Mouse (Mus musculus) T-helper 2 cell (primary cell): Measurements from ENCODE around the gene Padi6.

Source experiments
- in situ Hi-C: fragments of 300-600 bp; cut with MboI, MseI; formaldehyde crosslinking; loops from one replicate; pipeline ENCODE4 v1.15.1; 2025; ENCODE audit warnings: high pct_unique_total_duplicates

The Padi6 gene

DNA sequence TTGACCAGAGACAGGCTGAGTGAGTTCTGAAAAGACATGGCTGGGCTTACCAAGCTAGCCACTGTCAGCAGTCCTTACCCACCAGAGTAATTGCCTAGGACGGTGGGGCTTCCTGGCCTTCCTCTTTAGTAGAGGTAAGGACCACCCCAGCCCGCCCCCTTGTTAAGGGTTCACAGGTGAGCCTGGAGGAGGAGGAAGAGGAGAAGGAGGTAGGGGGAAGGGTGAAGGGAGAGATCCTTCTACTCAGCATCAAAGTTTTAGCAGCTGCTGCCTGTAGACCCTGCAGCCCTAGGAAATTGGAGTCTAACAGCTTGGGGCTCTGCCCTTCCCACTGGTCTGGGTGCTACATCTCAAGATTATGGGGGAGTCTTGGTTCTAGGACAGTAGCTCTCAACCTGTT, at the start of gene Padi6:
Gene Padi6, minus strand, starts transcription at position 101 of the 400 bp plus-strand sequence.
- in situ Hi-C loops: no loop called here

DNA sequence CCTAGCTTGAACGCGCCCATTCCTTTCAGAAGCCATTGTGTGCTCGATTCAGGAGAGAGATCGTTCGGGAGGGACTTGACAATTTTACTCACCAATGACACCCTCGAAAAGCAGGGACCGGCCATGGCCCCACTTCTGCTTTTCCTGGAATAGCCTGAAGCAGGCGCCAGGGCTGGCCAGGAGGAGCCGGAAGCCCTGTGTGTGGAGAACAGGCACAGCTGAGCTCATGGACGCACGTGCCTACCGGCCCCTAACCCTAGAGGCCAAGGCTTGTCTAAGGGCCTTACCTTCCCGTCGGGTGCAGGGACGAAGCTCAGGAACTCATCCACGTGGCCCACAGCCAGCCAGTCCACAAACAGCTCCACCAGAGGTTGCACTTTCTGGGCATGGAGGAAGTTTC, 48.6 kb upstream of the Padi6 start:
- in situ Hi-C loops: loop anchor here (25.0 kb wide), 1 partner anchor 554 kb away; the partner anchor contains the start of gene Igsf21

GRCm38 (mm10) chr4:140789983-140790382, 47.5 kb upstream of the Padi6 start:
- in situ Hi-C loops: loop anchor here (10.0 to 25.0 kb wide), 2 partner anchors 115 to 553 kb away; partner anchors contain the start of genes Igsf21 and Padi2

GRCm38 (mm10) chr4:140788983-140789382, 46.5 kb upstream of the Padi6 start:
- in situ Hi-C loops: loop anchor here (10.0 to 25.0 kb wide), 2 partner anchors 116 to 552 kb away; partner anchors contain the start of genes Igsf21 and Padi2

DNA sequence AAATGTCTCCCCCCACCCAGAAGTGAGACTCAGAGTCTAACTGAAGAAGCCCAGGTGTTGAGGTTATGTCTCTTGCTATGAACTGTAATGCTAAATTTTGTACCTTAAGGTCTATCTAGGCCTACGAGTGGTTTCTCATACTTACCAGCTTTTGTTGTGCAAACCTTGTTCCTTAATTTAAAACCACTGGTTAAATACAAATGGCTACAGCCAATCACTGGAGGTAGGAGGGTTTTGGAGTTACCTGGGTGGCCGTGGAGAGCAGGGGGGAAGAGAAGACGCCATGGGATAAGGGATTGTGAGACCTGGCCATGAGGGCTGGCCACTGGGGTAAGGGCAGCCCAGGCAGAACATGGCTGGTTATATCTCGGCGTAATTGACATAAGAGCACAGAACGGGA, 45.8 kb upstream of the Padi6 start:
- in situ Hi-C loops: loop anchor here (10.0 to 25.0 kb wide), 2 partner anchors 117 to 551 kb away; partner anchors contain the start of genes Igsf21 and Padi2

- in situ Hi-C loops: loop anchor here (10.0 to 25.0 kb wide), 2 partner anchors 117 to 550 kb away; partner anchors contain the start of genes Igsf21 and Padi2
Measured at GRCm38 (mm10) chr4:140787414-140787813, 45.0 kb upstream of the Padi6 start.

DNA sequence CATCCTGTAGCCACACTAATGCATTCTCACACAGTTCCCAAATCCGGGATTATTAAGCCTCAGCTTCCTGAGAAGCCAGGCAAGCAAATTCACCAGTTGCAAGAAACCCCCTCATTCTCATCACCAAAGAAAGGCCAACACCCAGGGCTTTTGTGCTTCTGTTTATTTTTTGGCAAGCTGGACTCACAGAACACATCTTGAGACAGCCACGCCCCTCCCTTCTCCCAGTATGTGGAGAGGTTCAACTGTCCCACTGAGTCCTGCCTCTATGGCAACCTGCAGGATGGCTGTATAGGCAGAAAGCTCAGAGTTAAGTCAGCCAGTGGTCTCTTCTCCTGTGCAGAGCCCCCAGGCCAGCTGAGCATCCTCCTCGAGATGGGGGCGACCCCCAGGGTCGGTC, 42.8 kb upstream of the Padi6 start:
- in situ Hi-C loops: loop anchor here (10.0 to 25.0 kb wide), 2 partner anchors 120 to 548 kb away; partner anchors contain the start of genes Igsf21 and Padi2

DNA sequence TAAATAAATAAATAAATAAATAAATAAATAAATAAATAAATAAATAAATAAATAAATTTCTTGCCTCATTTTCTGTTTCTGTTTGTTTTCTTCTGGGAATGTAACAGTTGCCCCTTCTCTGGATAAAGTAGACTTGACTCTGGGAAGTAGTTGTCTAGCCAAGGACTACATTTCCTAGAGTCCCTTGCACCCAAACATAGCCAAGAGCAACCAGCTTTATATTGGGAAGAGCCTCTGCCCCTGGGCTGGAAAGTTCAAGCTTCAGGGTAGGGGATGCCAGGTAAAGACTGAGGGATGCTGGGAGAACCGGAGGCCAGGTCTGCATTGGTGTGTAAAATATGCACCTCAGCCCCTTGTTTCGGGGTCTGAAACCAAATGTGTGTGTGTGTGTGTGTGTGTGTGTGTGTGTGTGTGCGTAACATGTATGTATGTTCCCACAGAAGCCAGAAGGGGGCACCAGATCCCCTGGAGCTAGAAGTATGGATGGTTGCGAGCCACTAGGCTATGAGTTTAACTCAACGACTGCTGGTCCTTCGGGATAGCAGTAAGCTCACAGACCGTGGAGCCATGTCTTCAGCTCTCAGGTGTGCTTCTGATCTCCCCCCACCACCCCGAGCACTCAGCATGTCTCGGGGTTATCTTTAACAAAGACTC, 42.0 kb upstream of the Padi6 start:
- in situ Hi-C loops: loop anchor here (10.0 to 25.0 kb wide), 2 partner anchors 120 to 547 kb away; partner anchors contain the start of genes Igsf21 and Padi2

- in situ Hi-C loops: loop anchor here (10.0 to 25.0 kb wide), 2 partner anchors 122 to 546 kb away; partner anchors contain the start of genes Igsf21 and Padi2
Measured at GRCm38 (mm10) chr4:140782821-140783220, 40.4 kb upstream of the Padi6 start.

DNA sequence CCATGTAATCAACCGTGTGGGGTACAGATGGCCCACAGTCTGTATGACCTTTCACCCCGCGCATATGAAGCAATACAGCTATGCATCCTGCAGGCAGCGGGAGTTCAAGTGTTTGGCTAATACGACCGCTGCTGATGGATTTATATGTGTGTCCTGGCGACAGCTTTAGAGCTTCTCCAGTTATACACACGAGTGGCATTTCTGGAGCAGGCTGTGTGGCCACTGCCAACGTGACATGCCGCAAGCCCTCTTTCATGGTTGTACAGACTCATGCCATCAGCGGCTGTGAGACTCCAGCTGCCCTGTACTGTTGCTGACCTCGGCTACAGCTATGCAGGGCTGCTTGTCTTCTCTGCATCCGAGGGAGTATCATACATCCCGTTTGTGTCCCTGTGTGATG, 38.1 kb upstream of the Padi6 start:
- in situ Hi-C loops: loop anchor here (10.0 to 25.0 kb wide), 2 partner anchors 124 to 543 kb away; partner anchors contain the start of genes Igsf21 and Padi2

- in situ Hi-C loops: loop anchor here (10.0 to 25.0 kb wide), 2 partner anchors 125 to 543 kb away; partner anchors contain the start of genes Igsf21 and Padi2
Measured at GRCm38 (mm10) chr4:140779803-140780397, 37.5 kb upstream of the Padi6 start.

DNA sequence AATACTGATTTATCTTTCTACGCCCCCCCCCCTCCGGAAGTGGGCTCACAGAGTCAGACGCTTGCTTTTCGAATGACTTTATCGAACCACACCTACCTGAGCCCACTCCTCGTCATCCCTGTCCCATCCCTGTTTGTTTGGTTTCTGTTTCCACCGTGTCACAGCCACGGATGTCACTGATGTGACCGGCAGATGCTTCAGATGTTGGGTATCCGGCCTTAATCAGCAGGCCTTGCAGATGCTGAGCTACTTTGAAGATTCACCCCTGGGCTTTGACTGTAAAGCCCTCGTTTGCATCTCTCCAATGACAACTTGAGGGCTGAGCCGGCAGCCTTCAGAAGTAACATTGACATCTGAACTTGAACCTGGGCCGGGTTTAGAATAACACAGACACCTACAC, 34.2 kb upstream of the Padi6 start:
- in situ Hi-C loops: loop anchor here (25.0 kb wide), 1 partner anchor 539 kb away; the partner anchor contains the start of gene Igsf21

DNA sequence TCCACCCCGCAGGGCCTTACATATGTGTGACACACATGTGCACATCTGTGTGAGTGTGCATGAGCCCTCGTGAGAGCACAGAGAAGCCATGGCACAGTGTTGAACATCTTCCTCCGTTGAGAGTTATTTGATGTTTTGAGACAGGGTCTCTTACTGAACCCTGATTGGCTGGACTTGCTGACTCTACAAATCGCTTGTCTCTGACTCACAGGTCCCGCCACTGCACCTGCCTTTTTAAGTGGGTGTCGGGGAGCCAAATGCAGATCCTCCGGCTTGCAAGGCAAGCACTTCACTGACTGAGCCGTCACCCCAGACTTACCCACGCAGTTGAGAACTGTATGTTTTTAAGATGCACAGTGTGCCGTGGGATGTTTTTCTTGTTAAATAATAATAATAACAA, 33.4 kb upstream of the Padi6 start:
- in situ Hi-C loops: loop anchor here (25.0 kb wide), 1 partner anchor 539 kb away; the partner anchor contains the start of gene Igsf21

DNA sequence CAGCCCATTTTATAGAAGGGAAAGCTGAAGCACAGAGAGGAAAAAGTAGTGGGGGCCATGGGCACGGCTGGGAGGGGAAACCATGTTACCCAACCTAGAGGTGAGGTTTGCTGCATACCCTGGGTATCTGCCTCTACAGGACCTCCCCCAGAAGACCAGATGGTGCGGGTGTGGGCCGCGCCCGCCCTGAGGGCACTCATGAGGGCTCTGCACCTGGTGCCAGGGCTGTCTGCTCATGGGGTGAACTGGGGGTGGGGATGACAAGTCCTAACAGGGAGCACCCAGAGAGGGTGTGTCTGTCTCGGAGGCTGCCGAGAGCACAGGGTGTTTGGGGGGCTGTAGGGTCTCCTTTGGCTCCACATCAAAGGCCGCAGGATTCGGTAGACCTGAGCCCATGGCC, 32.5 kb upstream of the Padi6 start:
- in situ Hi-C loops: loop anchor here (25.0 kb wide), 1 partner anchor 538 kb away; the partner anchor contains the start of gene Igsf21

DNA sequence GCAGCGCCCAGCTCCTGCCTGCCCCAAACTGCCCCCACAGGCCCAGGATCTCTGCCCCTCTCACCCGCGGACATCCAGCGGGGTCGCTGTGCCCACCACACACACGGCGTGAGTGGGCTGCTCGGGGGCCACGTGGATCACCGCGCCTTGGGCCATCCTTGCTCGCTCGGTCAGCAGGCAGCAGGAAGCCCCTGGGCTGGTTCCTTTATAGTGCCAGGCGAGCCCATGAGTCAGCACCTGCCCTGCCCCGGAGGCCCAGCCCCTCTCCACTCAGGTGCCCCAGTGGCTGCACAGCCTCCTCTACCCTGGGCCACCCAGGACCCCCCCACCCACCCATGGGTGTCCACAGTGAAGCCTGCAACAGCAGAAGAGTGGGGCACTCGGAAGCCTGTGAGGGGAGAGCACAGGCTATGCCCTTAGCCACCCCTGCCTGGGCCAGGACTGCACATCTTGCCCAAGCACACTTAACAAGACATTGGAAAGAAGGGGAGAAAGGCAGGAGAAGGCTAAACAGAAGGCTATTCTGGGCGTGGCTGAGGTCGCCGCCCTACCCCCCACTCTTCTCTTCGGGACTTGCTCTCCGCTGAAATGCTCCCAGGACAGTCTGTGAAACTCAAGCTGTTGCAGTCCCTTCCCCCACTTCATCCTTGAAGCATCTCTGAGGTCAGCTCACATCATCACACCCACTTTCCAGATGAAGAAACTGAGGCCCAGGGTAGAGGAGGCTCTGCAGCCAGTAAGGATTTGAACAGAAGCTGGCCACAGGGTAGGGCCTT, 31.8 kb upstream of the Padi6 start, which contains the start of gene Padi4:
Gene Padi4, minus strand, starts transcription at position 212 of the 776 bp plus-strand sequence.
- in situ Hi-C loops: no loop called here

DNA sequence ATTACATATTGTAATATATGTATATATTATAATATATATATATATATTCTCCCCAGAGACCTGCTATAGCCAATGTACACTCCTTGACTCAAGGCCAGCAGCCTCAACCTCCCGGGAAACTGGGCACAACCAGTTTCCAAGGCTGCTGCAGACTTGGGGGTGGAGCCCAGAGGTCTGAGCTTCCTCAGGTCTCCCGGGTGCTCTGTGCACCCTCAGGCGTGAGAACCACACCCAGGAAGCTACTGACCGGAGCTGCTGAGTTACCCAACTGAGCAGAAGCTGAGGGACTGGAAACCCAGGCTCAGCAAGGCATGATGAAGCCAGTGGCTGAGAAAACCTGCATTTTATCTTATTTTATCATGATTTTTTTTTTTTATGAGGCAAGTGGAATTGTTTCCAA, 28.6 kb upstream of the Padi6 start:
- in situ Hi-C loops: no loop called here

DNA sequence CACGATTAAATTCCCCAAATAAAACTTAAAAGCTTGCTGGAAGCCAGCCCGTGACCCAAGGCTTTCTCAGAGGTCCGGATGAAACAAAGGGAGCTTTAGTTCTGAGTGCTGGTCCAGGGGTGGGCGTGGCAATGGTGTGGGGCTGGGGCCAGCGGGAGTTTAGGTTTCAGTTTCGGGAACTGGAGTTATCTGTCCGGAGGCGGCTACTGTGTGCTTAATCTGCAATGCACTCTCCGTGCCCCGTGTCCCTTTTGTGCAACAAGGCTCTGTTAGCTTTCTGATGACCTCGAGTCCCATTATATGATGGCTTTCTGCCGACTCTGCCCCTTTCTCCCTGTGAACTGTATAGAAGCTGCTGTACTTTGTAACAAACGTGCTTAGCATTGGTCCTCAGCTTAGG, 28.0 kb upstream of the Padi6 start:
- in situ Hi-C loops: no loop called here

DNA sequence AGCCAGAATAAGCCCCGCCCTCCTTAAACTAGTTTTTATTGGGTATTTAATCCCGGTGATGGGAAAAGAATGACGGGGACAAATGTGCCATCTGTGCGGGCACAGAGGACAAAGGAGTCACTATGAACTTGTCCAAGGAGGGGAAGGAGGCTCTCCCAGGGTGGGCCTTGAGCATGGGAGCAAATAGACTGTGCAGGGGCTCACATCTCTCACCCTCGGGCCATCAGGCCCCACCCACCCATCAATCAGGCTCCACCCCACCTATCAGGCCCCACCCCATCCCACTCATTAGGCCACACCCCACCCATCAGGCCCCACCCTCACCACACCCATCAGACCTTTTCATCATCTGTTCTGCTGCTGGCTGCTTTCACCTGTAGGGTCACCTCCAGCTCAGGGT, 26.5 kb upstream of the Padi6 start:
- in situ Hi-C loops: no loop called here

GRCm38 (mm10) chr4:140765936-140766335, 23.5 kb upstream of the Padi6 start:
- in situ Hi-C loops: no loop called here

DNA sequence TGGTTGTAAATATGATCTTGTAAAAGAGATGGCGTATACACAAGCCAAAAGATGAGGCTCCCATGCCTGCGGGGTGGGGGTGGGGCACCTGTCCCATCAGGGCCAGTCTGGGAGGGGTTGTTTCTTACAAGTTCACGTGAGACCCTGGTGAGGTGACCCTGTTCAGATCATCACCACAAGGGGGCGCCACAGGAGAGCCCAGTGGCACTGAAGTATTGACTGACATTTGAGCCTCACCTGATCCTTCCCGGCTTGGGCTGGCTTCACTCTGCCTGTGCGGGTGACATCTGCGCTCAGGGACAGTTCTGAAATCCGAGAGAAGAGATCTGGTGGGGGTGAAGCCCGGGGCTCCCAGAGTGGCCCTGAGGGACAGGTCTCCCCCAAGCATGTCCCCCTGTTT, 20.7 kb upstream of the Padi6 start:
- in situ Hi-C loops: no loop called here

GRCm38 (mm10) chr4:140761601-140762000, 19.2 kb upstream of the Padi6 start:
- in situ Hi-C loops: no loop called here
